Mouse (Mus musculus): ENCODE results near the gene Pygo1.

Gene Pygo1

GRCm38 (mm10) chr9:72935309-72935708 is 9.9 kb downstream of the Pygo1 start:
- DNase-seq (ENCODE audit: low spot score): no peak

GRCm38 (mm10) chr9:72936301-72936700 is 10.9 kb downstream of the Pygo1 start:
- no peak for DNase-seq (ENCODE audit: low spot score)

- no peak for DNase-seq (ENCODE audit: low spot score)
These were observed 18.0 kb downstream of the Pygo1 start for GRCm38 (mm10) chr9:72943424-72943823.

- no peak for DNase-seq (ENCODE audit: low spot score)
These were observed 18.8 kb downstream of the Pygo1 start for GRCm38 (mm10) chr9:72944286-72944685.

- DNase-seq (ENCODE audit: low spot score): no peak
These were observed 21.6 kb downstream of the Pygo1 start for GRCm38 (mm10) chr9:72947010-72947409.

GRCm38 (mm10) chr9:72949572-72949971 is 24.1 kb downstream of the Pygo1 start:
- no peak for DNase-seq (ENCODE audit: low spot score)

- DNase-seq (ENCODE audit: low spot score): peak; percentile 56
These were observed 29.3 kb downstream of the Pygo1 start for GRCm38 (mm10) chr9:72954746-72955145.

GRCm38 (mm10) chr9:72955546-72955945 is 30.1 kb downstream of the Pygo1 start:
- DNase-seq (ENCODE audit: low spot score): peak; percentile 58

GRCm38 (mm10) chr9:72958521-72959450 is 33.3 kb downstream of the Pygo1 start, which contains the start of the genes Dyx1c1 and Gm44503:
Gene Dyx1c1, plus strand, starts transcription at chr9:72958785.
Gene Gm44503, plus strand, starts transcription at chr9:72958852.
- DNase-seq (ENCODE audit: low spot score): peak; percentile 83

GRCm38 (mm10) chr9:72961346-72961745 is 35.9 kb downstream of the Pygo1 start:
- DNase-seq (ENCODE audit: low spot score): no peak

- no peak for DNase-seq (ENCODE audit: low spot score)
These were observed 36.5 kb downstream of the Pygo1 start for GRCm38 (mm10) chr9:72961959-72962358.

GRCm38 (mm10) chr9:72968349-72969061 is 43.1 kb downstream of the Pygo1 start:
- DNase-seq (ENCODE audit: low spot score): peak; percentile 48

GRCm38 (mm10) chr9:72969874-72970273 is 44.4 kb downstream of the Pygo1 start:
- no peak for DNase-seq (ENCODE audit: low spot score)

- DNase-seq (ENCODE audit: low spot score): no peak
These were observed 47.0 kb downstream of the Pygo1 start for GRCm38 (mm10) chr9:72972435-72972834.

GRCm38 (mm10) chr9:72972984-72973383 is 47.5 kb downstream of the Pygo1 start:
- DNase-seq (ENCODE audit: low spot score): no peak

GRCm38 (mm10) chr9:72974734-72975133 is 49.3 kb downstream of the Pygo1 start:
- no peak for DNase-seq (ENCODE audit: low spot score)

- DNase-seq (ENCODE audit: low spot score): no peak
These were observed 49.8 kb downstream of the Pygo1 start for GRCm38 (mm10) chr9:72975242-72975641.

- no peak for DNase-seq (ENCODE audit: low spot score)
These were observed 57.6 kb downstream of the Pygo1 start for GRCm38 (mm10) chr9:72983066-72983465.

GRCm38 (mm10) chr9:72985250-72986220 is 60.1 kb downstream of the Pygo1 start, which contains the start of the genes Ccpg1os and Ccpg1:
Gene Ccpg1os, minus strand, starts transcription at chr9:72985382.
Gene Ccpg1, plus strand, starts transcription at chr9:72985429.
- DNase-seq (ENCODE audit: low spot score): peak; percentile 95

- no peak for DNase-seq (ENCODE audit: low spot score)
These were observed 62.3 kb downstream of the Pygo1 start for GRCm38 (mm10) chr9:72987703-72988102.

GRCm38 (mm10) chr9:72988706-72989105 is 63.3 kb downstream of the Pygo1 start:
- DNase-seq (ENCODE audit: low spot score): no peak

- no peak for DNase-seq (ENCODE audit: low spot score)
These were observed 66.0 kb downstream of the Pygo1 start for GRCm38 (mm10) chr9:72991420-72991819.

Measured in testis, postnatal 10 days (tissue).